10 mouse cellular contexts compared by ENCODE assay signal in genomic region chr19:6553819-6554582, GRCm38 (mm10). TPM values are rescaled to one million over a fixed set of nuclear protein-coding genes. Genes with fewer than 3 reads are reported as not detected.
DNase-seq lines count a peak whose midpoint lies in the region; ATAC-seq lines count a peak whose summit lies in the region.
"Had no signal": no experiment of that assay in that cellular context is flagged by ENCODE, and none has a peak within 500 bp of the region (broad histone marks: within the 10 kb centered on the region; RNA-seq: fewer than 3 reads in every experiment).

No protein-coding gene starts in this region.

- no peak overlapping the region for H3K4me3 ChIP-seq in forebrain, embryonic 10.5 days
- H3K4me3 ChIP-seq in forebrain, embryonic 16.5 days (replicated peaks; ENCODE audit: low read length): no peak overlapping the region

- 41% methylated on average over 8 of the region's 8 CpGs for WGBS in forebrain, embryonic 10.5 days
- 44% methylated on average over 8 of the region's 8 CpGs for WGBS in forebrain, embryonic 16.5 days

- H3K9ac ChIP-seq in forebrain, embryonic 16.5 days (replicated peaks; ENCODE audit: low read depth, low read length): no peak overlapping the region

- no peak for DNase-seq in forebrain, embryonic 10.5 days (ENCODE audit: extremely low spot score, low spot score)
- peak; percentile 2 for DNase-seq in right cerebral cortex, postnatal 14 days
- no peak for DNase-seq in right cerebral cortex, postnatal 36 days (ENCODE audit: low spot score in 2 of 2)
- DNase-seq in heart, postnatal 10 days: peak; percentile 65 to 75
- peak; percentile 49 for DNase-seq in lung, postnatal 25 days (ENCODE audit: low spot score)
- no peak for DNase-seq in right cerebral cortex, postnatal 25 days
- no peak for DNase-seq in adrenal gland, adult 2 months

- H3K9me3 ChIP-seq in forebrain, embryonic 10.5 days: no peaks in the 10 kb centered on the region
- no peaks in the 10 kb centered on the region for H3K9me3 ChIP-seq in forebrain, embryonic 16.5 days (ENCODE audit: control insufficient read depth, low read length)

- ATAC-seq in forebrain, embryonic 16.5 days: no peak

- no peaks in the 10 kb centered on the region for H3K36me3 ChIP-seq in forebrain, embryonic 10.5 days (replicated peaks)
- H3K36me3 ChIP-seq in forebrain, embryonic 16.5 days (ENCODE audit: control insufficient read depth, insufficient read depth): no peaks in the 10 kb centered on the region

- H3K4me2 ChIP-seq in forebrain, embryonic 16.5 days (ENCODE audit: low read length): no peak overlapping the region

- H3K27ac ChIP-seq in forebrain, embryonic 10.5 days: peak overlapping the region; percentile 32; the same call in 1 of the 2 replicates
- no peak overlapping the region for H3K27ac ChIP-seq in forebrain, embryonic 16.5 days (ENCODE audit: low read length)

- no peaks in the 10 kb centered on the region for H3K27me3 ChIP-seq in forebrain, embryonic 10.5 days (ENCODE audit: poor library complexity, severe bottlenecking)
- no peaks in the 10 kb centered on the region for H3K27me3 ChIP-seq in forebrain, embryonic 16.5 days (replicated peaks; ENCODE audit: control insufficient read depth, insufficient read depth, low read length)

- intact Hi-C loops in heart, postnatal 10 days (cut with DNase I): no loop called here

- H3K4me1 ChIP-seq in forebrain, embryonic 10.5 days: peaks cover 23% of the 10 kb centered on the region
- peaks cover 9% of the 10 kb centered on the region for H3K4me1 ChIP-seq in forebrain, embryonic 16.5 days (replicated peaks; ENCODE audit: control insufficient read depth, insufficient read depth, low read length)

RNA-seq across cellular contexts. Expression of gene Slc22a12, which starts 11.2 kb away (rescaled TPM):
- polyA plus RNA-seq in forebrain, embryonic 10.5 days (2016; fragmentation: Nextera tagmentation; extraction: Ambion mirVana): not detected in 2 replicates
- not detected in 2 replicates for polyA plus RNA-seq in forebrain, embryonic 16.5 days (2015; fragmentation: Nextera tagmentation; extraction: Ambion mirVana)
- not detected for total RNA-seq in heart, postnatal 10 days (2021)
- under 1 TPM; 0.37 to 0.45 TPM for total RNA-seq in adrenal gland, adult 2 months (2021)
- polyA plus RNA-seq in adrenal gland, adult 2 months (2012; rRNA removed): 0.11 and 0.32 TPM in 2 replicates
- total RNA-seq: megakaryocyte-erythroid progenitor cell, adult 5-6 weeks had no signal
- polyA plus RNA-seq: C2C12 had no signal

Comparison
In these comparisons a context has a peak if more than half of its experiments do, and no peak if none do; other contexts are left out.
1. DNase-seq: peak in right cerebral cortex, postnatal 14 days (single experiment), heart, postnatal 10 days (2 of 2) and lung, postnatal 25 days (single experiment); none in forebrain, embryonic 10.5 days (single experiment), right cerebral cortex, postnatal 36 days (0 of 2), right cerebral cortex, postnatal 25 days (single experiment) and adrenal gland, adult 2 months (single experiment).